Mouse (Mus musculus) heart, embryonic 16.5 days (tissue): ENCODE data around the gene Rab1b. TPM values are rescaled to one million over a fixed set of nuclear protein-coding genes. Genes with fewer than 3 reads are reported as not detected.
"Not testable (repeated sequence)": the region's sequence is repeated elsewhere in the genome, so short reads cannot be mapped to it uniquely, and the experiment has no call there.

ENCODE experiments used
- ATAC-seq: fragments of 200-750 bp; cut with Nextera tagmentation; replicated peaks from 2 replicates; pipeline ENCODE4 v1.8.0; 2017; ENCODE audit warnings: moderate number of reproducible peaks; ENCODE audit not compliant: insufficient read depth, low FRiP score; ENCODE audit errors: extremely low read depth
- H3K27ac ChIP-seq: fragments of 300-500 bp; sonication (generic); 2 replicates; pipeline ENCODE4 v1.5.1; 2014; ENCODE audit warnings: mild to moderate bottlenecking, low read length, control low read depth, moderate library complexity
- H3K27me3 ChIP-seq: fragments of 300-500 bp; sonication (generic); 2 replicates; pipeline ENCODE4 v1.6.1; 2014; ENCODE audit warnings: low read length, mixed read lengths; ENCODE audit not compliant: control insufficient read depth, insufficient read depth
- H3K36me3 ChIP-seq: fragments of 300-500 bp; sonication (generic); 2 replicates; pipeline ENCODE4 v1.6.1; 2014; ENCODE audit not compliant: control insufficient read depth, insufficient read depth
- H3K4me1 ChIP-seq: fragments of 300-500 bp; sonication (generic); 2 replicates; pipeline ENCODE4 v1.6.1; 2014; ENCODE audit warnings: low read length, mixed read lengths; ENCODE audit not compliant: control insufficient read depth, insufficient read depth
- H3K4me2 ChIP-seq: fragments of 300-500 bp; sonication (generic); 2 replicates; pipeline ENCODE4 v1.6.1; 2014; ENCODE audit warnings: low read depth, mild to moderate bottlenecking, control low read depth, low read length
- H3K4me3 ChIP-seq: fragments of 300-500 bp; sonication (generic); 2 replicates; pipeline ENCODE4 v1.5.1; 2014; ENCODE audit warnings: mild to moderate bottlenecking, control low read depth, low read length
- H3K9ac ChIP-seq: fragments of 300-500 bp; sonication (generic); 2 replicates; pipeline ENCODE4 v1.6.1; 2014; ENCODE audit warnings: low read length, control low read depth
- H3K9me3 ChIP-seq: fragments of 300-500 bp; sonication (generic); replicated peaks from 2 replicates; pipeline ENCODE4 v1.6.1; 2016; ENCODE audit warnings: low read length; ENCODE audit not compliant: control insufficient read depth
- WGBS: fragments of 180-500 bp; shearing (Covaris S2); extraction: QIAGEN DNeasy Blood & Tissue Kit; methylation state at CpG from one replicate; pipeline ENCODE4 v1.1.7; 2014; 5-methylcytosine and 5-hydroxymethylcytosine counted together
- polyA plus RNA-seq: library from polyadenylated mRNA; unstranded; fragments of >200 nt; fragmentation: Nextera tagmentation; extraction: Ambion mirVana; gene quantifications from 2 replicates; pipeline ENCODE4 v1.2.1, GENCODE M21; 2015

Rab1b gene
- 227 and 233 TPM in 2 replicates for polyA plus RNA-seq

DNA sequence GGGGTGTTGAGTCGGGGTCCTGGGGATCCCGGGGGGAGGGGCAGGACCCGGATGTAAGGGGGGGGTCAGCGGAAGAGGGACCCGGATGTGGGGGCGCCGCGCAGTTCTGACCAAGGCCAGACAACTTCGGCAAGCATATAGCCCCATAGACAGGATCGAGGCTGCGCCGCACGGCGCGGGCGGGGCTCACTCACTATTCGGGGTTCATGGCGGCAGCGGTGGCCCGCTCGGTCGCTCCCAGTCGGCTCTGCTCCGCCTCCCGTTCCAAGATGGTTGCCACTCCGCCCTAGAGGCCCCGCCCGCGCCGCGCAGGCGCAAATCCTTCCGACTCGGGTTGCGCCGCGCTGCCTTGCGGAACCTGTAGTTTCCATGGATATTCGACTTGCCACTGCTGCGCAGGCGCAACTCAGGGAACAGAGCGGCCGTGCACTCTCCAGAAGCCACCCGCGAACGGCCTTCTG, at the start of gene Rab1b:
TSS of gene Rab1b (minus strand) at position 342 of the 461 bp plus-strand sequence.
- Histone ChIP-seq H3K36me3 (peaks cover 40% of the 10 kb centered on the region), H3K4me1 (peaks cover 11% of the 10 kb centered on the region), H3K27me3 (no peaks in the 10 kb centered on the region), H3K9ac (peak within 1 kb of the TSS; percentile 96), H3K9me3 (no peaks in the 10 kb centered on the region), H3K4me3 (peak within 1 kb of the TSS; percentile 79), H3K4me2 (peak within 1 kb of the TSS; percentile 93), H3K27ac (peak within 1 kb of the TSS; percentile 89)
- WGBS, result under 1% methylated on average over 46 of the region's 46 CpGs
- peak; percentile 92 for ATAC-seq

- H3K9ac ChIP-seq, result no peak overlapping the region
- no peak overlapping the region for H3K4me2 ChIP-seq
- H3K4me1 ChIP-seq, result no peaks in the 10 kb centered on the region
- no peaks in the 10 kb centered on the region for H3K9me3 ChIP-seq
- no peak for ATAC-seq
- WGBS, result 86% methylated on average over 6 of the region's 6 CpGs
- no peak overlapping the region for H3K4me3 ChIP-seq
- no peak overlapping the region for H3K27ac ChIP-seq
- H3K27me3 ChIP-seq, result no peaks in the 10 kb centered on the region
- peaks cover 16% of the 10 kb centered on the region for H3K36me3 ChIP-seq
Observed at GRCm38 (mm10) chr19:5152261-5152660, 45.4 kb upstream of the Rab1b start.

GRCm38 (mm10) chr19:5151741-5152140, 44.9 kb upstream of the Rab1b start:
- Histone ChIP-seq H3K36me3 (peaks cover 16% of the 10 kb centered on the region), H3K4me1 (no peaks in the 10 kb centered on the region), H3K9ac (no peak overlapping the region), H3K9me3 (no peaks in the 10 kb centered on the region), H3K27ac (no peak overlapping the region), H3K27me3 (no peaks in the 10 kb centered on the region), H3K4me3 (no peak overlapping the region), H3K4me2 (no peak overlapping the region)
- WGBS, result 88% methylated on average over 5 of the region's 5 CpGs
- no peak for ATAC-seq

GRCm38 (mm10) chr19:5151331-5151730, 44.5 kb upstream of the Rab1b start:
- ATAC-seq, result no peak
- Histone ChIP-seq H3K9ac (no peak overlapping the region), H3K36me3 (peaks cover 18% of the 10 kb centered on the region), H3K4me2 (no peak overlapping the region), H3K27ac (no peak overlapping the region), H3K9me3 (no peaks in the 10 kb centered on the region), H3K4me1 (no peaks in the 10 kb centered on the region), H3K4me3 (no peak overlapping the region), H3K27me3 (no peaks in the 10 kb centered on the region)
- WGBS, result 38% methylated on average over 3 of the region's 3 CpGs

DNA sequence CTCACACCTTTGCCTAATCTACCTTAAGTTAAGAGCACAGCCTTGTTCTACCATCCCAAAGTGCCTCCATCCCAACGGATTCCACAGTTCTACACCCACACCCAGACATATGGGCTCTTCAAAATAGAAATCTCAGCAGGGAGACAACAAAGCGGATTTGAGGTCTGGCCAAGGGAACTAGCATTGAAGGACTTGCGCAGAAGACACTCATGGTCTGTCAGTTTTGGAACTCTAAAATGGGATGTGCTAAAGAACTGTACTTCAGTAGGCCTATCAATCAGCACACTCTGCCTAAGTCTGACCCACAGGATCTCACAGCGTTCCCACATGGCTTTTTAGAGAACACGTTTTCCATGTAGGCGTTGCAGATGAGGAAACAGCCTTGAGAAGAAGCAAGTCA, 43.5 kb upstream of the Rab1b start:
- Histone ChIP-seq H3K4me2 (no peak overlapping the region), H3K27me3 (no peaks in the 10 kb centered on the region), H3K4me3 (no peak overlapping the region), H3K36me3 (peaks cover 15% of the 10 kb centered on the region), H3K4me1 (no peaks in the 10 kb centered on the region), H3K9me3 (no peaks in the 10 kb centered on the region), H3K27ac (no peak overlapping the region), H3K9ac (no peak overlapping the region)
- WGBS, result 93% methylated on average over 6 of the region's 6 CpGs
- ATAC-seq, result no peak

GRCm38 (mm10) chr19:5149041-5149440, 42.2 kb upstream of the Rab1b start:
- H3K4me3 ChIP-seq, ATAC-seq, H3K27me3 ChIP-seq, H3K27ac ChIP-seq, H3K9me3 ChIP-seq, H3K4me2 ChIP-seq, H3K4me1 ChIP-seq, H3K9ac ChIP-seq: not testable (repeated sequence)
- WGBS, result 74% methylated on average over 6 of the region's 6 CpGs
- peaks cover 15% of the 10 kb centered on the region for H3K36me3 ChIP-seq

- Histone ChIP-seq H3K9ac (no peak overlapping the region), H3K27me3 (no peaks in the 10 kb centered on the region), H3K4me1 (peaks cover 3% of the 10 kb centered on the region; the same call in 1 of the 2 replicates), H3K4me2 (no peak overlapping the region), H3K9me3 (no peaks in the 10 kb centered on the region), H3K4me3 (no peak overlapping the region), H3K27ac (no peak overlapping the region), H3K36me3 (peaks cover 12% of the 10 kb centered on the region)
- ATAC-seq, result no peak
- WGBS, result 8% methylated on average over 2 of the region's 2 CpGs
Observed at GRCm38 (mm10) chr19:5139640-5140039, 32.8 kb upstream of the Rab1b start.

GRCm38 (mm10) chr19:5131237-5131636, 24.4 kb upstream of the Rab1b start:
- peaks cover 4% of the 10 kb centered on the region; the same call in 1 of the 2 replicates for H3K36me3 ChIP-seq
- ATAC-seq, result no peak
- no peak overlapping the region for H3K9ac ChIP-seq
- no peaks in the 10 kb centered on the region for H3K9me3 ChIP-seq
- 71% methylated on average over 4 of the region's 4 CpGs for WGBS
- no peak overlapping the region for H3K4me2 ChIP-seq
- no peaks in the 10 kb centered on the region for H3K27me3 ChIP-seq
- H3K4me1 ChIP-seq, result no peaks in the 10 kb centered on the region
- no peak overlapping the region for H3K27ac ChIP-seq
- H3K4me3 ChIP-seq, result no peak overlapping the region

DNA sequence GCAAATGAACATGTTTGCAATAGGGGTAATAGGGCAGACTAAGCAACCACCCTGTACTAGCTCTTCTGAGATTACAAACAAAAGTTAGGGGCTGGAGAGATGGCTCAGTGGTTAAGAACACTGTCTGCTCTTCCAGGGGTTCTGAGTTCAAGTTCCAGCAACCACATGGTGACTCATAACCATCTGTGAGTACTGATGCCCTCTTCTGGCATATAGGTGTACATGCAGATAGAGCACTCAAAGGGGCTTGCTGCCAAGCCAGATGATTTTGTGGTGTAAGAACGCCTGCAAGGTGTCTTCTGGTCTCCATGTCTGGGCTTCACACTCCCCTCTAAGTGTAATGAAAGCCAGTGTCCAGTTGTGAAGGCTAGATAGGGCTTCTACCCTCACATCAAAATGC, 22.9 kb upstream of the Rab1b start:
- no peaks in the 10 kb centered on the region for H3K4me1 ChIP-seq
- peaks cover 2% of the 10 kb centered on the region; the same call in 1 of the 2 replicates for H3K36me3 ChIP-seq
- no peak overlapping the region for H3K4me3 ChIP-seq
- H3K4me2 ChIP-seq, result no peak overlapping the region
- H3K27ac ChIP-seq, result no peak overlapping the region
- 33% methylated on average over 1 of the region's 1 CpGs for WGBS
- no peak for ATAC-seq
- H3K9me3 ChIP-seq, result no peaks in the 10 kb centered on the region
- H3K27me3 ChIP-seq, result no peaks in the 10 kb centered on the region
- no peak overlapping the region for H3K9ac ChIP-seq
